Mouse (Mus musculus) megakaryocyte, embryonic 14.5 days (primary cell): ENCODE data around the gene Rhbdd1. TPM values are rescaled to one million over a fixed set of nuclear protein-coding genes. Genes with fewer than 3 reads are reported as not detected.

Experiments used
- H3K27me3 ChIP-seq: replicated peaks from 2 replicates; pipeline ENCODE3; 2012; ENCODE audit warnings: inconsistent platforms
- H3K36me3 ChIP-seq: replicated peaks from 2 replicates; pipeline ENCODE3; 2012; ENCODE audit warnings: low read length, inconsistent platforms, mixed read lengths
- H3K4me1 ChIP-seq: 2 replicates; pipeline ENCODE4 v1.6.1; 2012; ENCODE audit warnings: inconsistent platforms
- H3K4me3 ChIP-seq: replicated peaks from 2 replicates; pipeline ENCODE3; 2012; ENCODE audit warnings: moderate library complexity, mild to moderate bottlenecking, inconsistent platforms
- H3K9me3 ChIP-seq: 2 replicates; pipeline ENCODE4 v1.6.1; 2012; ENCODE audit warnings: inconsistent platforms
- FLI1 ChIP-seq: IDR thresholded peaks from 2 replicates; pipeline ENCODE4 v1.6.1; 2012; ENCODE audit warnings: low read length, inconsistent platforms, mixed read lengths
- GATA1 ChIP-seq: IDR thresholded peaks from 3 replicates; pipeline ENCODE4 v1.6.1; 2012; ENCODE audit warnings: mixed read lengths, low read length, inconsistent platforms, borderline replicate concordance
- polyA plus RNA-seq: library from polyadenylated mRNA; stranded (reverse); fragments of >175 nt; gene quantifications from 2 replicates; pipeline ENCODE4 v1.2.3, GENCODE M21; 2012; ENCODE audit warnings: low replicate concordance; ENCODE audit not compliant: insufficient read depth

The Rhbdd1 gene
- polyA plus RNA-seq, 1 experiment, result 1.2 TPM

DNA sequence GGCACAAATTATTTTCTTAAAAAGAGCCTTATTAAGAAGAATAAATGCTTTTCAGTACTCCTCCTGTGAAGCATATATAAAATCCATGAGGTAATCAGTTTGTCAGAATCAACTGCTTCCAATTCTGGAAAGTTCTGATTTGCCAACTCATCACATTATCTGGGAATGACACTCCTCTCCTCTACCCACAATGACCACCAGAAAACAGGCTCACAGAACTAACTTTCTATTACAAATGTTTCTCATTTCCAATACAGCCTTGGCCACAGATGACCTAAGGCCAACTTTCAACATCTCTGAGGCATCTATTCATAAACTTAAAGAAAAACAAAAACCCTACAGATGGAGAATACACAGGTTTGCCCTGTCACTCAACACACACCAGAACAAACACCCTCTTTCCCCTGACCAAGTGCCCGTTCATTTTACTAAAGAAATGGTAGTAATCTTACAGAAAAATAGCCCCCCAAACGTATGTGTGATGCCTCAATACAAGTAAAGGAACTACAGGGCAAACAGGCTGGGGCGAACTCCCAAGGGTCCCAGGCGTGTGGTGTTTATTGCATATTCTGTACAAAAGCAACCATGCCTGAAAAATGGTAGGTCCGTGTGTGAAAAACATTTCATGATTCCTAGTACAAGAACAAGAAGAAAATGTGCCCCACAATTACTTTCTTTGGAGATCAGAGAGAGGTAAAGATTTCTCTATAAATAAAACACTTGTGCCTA is 30.6 kb upstream of the Rhbdd1 start:
- Histone ChIP-seq H3K4me3 (no peak overlapping the region), H3K27me3 (peaks cover 61% of the 10 kb centered on the region), H3K36me3 (no peaks in the 10 kb centered on the region), H3K4me1 (peaks cover 24% of the 10 kb centered on the region), H3K9me3 (peaks cover 20% of the 10 kb centered on the region)
- TF ChIP-seq FLI1, result no peak
- TF ChIP-seq GATA1, result no peak

DNA sequence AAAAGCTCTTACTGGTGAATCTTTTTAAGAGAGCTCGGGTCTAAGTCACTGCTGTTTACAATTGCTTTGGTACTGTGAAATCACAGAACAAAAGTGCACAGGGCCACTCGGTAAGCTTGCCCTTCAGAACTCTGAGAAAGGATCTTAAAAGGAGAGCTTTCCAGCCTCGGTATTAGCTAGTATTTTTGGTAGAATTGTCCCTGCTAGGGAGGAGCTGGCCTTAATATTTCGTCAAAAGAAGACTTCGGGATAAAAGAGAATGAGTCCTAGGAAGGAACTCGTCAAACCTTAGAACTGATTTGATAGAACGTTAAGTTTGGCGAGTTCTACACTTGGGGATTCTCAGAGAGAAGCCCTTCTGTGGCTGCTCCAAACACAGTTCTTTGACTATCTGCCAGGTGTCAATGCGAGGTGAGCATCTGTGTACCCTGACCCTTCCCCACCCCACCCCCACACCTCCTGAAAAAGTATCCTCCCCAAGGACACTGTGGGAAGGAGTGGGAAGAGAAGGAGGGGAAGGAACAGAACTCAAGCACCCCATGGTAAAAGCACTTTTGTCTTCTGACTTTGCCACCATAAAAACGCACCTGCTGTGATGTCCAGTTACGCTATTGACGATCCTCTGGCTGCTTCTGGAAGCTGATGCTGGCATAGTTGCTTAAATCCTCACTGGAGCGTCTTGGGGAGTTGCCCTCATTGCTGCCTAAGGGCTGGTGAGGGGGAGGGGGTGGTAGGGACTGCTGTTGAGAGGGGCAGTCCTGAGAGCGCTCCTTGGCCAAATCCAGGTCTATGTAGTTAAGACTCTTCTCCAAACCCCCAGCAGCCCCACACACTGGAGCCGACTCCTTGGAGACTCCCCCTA is 29.8 kb upstream of the Rhbdd1 start:
- H3K36me3 ChIP-seq, result no peaks in the 10 kb centered on the region
- H3K4me3 ChIP-seq, result no peak overlapping the region
- TF ChIP-seq FLI1 (no peak), GATA1 (no peak)
- peaks cover 69% of the 10 kb centered on the region for H3K27me3 ChIP-seq
- H3K9me3 ChIP-seq, result peaks cover 20% of the 10 kb centered on the region
- peaks cover 32% of the 10 kb centered on the region for H3K4me1 ChIP-seq

- Histone ChIP-seq H3K9me3 (peaks cover 20% of the 10 kb centered on the region; the same call in 1 of the 2 replicates), H3K36me3 (no peaks in the 10 kb centered on the region), H3K4me1 (peaks cover 40% of the 10 kb centered on the region), H3K27me3 (peaks cover 75% of the 10 kb centered on the region), H3K4me3 (no peak overlapping the region)
- TF ChIP-seq GATA1 (no peak), FLI1 (no peak)
These were observed 29.0 kb upstream of the Rhbdd1 start for GRCm38 (mm10) chr1:82287052-82287775.

DNA sequence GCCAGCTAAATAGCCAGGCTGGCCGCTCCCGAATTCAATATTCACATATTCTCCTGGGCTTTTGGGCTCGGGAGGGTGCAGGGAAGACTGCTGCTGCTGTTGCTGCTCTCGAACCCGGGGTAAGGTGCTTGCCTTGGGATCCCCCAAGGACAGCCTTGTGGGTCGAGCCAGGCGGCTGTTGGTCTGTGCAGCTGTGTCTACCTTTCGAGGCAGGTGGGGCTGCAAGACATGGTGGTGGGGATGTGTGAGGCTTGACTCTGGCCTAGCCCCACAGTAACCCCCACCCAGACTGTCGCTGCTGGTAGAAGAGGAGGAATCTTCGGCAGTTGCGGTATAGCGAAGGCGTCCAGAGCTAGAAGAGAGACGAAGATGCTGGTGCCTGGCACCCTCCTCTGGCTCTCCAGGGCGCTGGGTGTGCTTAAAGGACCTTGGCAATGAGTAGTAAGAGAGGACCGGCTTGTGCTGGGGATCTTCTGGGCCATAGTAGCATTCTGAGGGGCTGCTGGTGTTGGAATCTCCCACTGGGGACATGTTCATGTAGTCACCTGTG is 28.4 kb upstream of the Rhbdd1 start:
- peaks cover 20% of the 10 kb centered on the region; the same call in 1 of the 2 replicates for H3K9me3 ChIP-seq
- TF ChIP-seq GATA1 (no peak), FLI1 (no peak)
- H3K27me3 ChIP-seq, result peaks cover 81% of the 10 kb centered on the region
- no peak overlapping the region for H3K4me3 ChIP-seq
- H3K36me3 ChIP-seq, result no peaks in the 10 kb centered on the region
- peaks cover 44% of the 10 kb centered on the region for H3K4me1 ChIP-seq

DNA sequence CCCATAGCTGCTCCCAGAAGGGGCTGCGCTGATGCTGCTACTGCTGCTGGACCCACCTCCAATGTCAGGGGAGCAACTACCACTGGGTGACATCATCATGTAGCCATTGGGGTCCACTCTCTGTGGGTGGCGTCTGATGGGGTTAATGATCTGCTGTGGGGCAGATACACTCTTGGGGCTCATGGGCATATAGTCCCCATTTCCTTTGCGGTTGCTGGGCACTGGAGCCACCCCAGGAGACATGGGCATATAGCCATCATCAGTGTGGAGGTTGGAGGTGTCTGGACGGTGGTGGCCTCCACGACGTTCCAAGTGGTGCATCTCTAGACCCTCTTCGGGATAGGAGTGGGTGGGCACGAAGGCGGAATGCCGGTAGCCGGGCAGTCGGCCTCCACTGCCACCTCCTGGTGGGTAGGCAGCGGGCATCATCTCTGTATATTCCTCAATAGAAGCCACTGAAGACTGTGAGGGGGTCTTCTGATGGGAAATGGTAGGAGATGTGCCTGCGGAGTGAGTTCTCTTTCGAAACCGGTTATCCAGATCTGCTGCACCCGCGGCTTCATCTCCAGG is 27.7 kb upstream of the Rhbdd1 start:
- no peak overlapping the region for H3K4me3 ChIP-seq
- peaks cover 20% of the 10 kb centered on the region; the same call in 1 of the 2 replicates for H3K9me3 ChIP-seq
- H3K4me1 ChIP-seq, result peaks cover 40% of the 10 kb centered on the region
- TF ChIP-seq GATA1, result no peak
- H3K36me3 ChIP-seq, result no peaks in the 10 kb centered on the region
- peaks cover 86% of the 10 kb centered on the region for H3K27me3 ChIP-seq

DNA sequence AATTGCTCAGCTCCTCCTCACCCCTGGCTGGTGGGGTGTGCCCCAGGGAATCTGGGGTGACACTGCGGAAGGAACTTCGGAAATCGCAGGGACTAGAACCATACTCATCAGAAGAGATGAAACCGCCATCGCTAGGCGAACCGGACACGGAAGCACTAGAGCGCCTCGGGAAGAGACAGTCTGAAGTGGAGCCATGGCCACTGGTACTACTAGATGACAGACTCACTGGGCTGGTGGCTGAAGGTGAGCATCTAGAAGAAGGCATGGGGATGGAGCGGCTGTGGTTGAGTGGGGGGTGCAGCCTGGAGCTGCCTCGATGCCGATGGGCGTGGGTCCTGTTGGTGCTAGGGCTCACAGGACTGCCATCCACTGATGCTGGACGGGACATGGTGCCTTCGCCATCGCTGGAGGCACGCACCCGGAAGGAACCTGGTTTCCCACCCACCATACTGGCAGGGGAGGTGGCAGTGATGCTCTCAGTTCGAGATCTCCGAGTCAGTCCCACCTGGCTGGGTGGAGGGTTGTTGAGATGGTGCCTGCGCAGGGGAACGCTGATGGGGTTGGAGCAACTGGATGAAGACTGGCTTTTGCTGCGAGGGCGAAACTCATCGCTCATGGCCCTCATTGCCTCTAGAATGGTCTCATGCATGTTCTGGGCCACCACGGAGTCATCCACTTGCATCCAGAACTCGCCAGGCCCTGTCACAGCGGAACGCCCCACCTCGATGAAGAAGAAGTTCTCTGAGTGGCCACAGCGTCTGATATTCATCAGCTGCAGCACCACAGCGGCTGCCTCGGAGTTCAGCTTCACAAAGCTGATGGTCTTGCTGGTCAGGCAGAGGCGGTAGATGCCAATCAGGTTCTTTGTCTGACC is 26.9 kb upstream of the Rhbdd1 start:
- Histone ChIP-seq H3K36me3 (no peaks in the 10 kb centered on the region), H3K4me3 (peak overlapping the region; percentile 56), H3K27me3 (peaks cover 84% of the 10 kb centered on the region), H3K4me1 (peaks cover 39% of the 10 kb centered on the region), H3K9me3 (peaks cover 20% of the 10 kb centered on the region; the same call in 1 of the 2 replicates)
- TF ChIP-seq GATA1, result no peak
- TF ChIP-seq FLI1, result no peak

DNA sequence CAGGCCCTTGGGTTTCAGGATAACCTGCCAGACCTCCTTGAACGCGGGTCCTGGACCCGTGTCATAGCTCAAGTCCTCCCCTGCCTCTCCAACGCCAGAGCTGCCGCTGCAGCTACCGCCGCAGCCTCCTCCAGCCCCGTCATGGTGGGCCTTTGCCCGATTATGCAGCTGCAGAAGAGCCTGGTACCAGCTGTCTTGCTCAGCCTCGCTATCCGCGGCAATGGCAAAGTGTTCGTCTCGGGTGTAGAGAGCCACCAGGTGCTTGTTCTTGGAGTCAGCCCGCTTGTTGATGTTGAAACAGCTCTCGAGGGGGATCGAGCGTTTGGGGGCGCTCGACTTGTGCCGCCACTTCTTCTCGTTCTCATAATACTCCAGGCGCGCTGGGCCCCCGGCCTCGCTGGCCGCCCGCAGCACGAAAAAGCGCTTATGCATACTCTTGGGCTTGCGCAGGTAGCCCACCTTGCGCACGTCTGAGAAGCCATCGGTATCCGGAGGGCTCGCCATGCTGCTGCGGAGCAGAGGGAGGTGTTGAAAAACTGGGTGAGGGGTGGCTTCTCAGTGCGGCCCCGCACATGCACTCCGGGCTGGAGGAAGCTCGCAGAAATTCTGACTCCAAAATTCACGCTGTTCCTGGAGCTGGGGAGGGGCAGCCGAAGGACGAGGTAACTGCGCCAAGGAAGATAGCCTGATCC is 26.1 kb upstream of the Rhbdd1 start:
- peaks cover 20% of the 10 kb centered on the region; the same call in 1 of the 2 replicates for H3K9me3 ChIP-seq
- TF ChIP-seq GATA1 (no peak), FLI1 (no peak)
- peaks cover 84% of the 10 kb centered on the region for H3K27me3 ChIP-seq
- peak overlapping the region; percentile 92 for H3K4me3 ChIP-seq
- peaks cover 39% of the 10 kb centered on the region for H3K4me1 ChIP-seq
- no peaks in the 10 kb centered on the region for H3K36me3 ChIP-seq

- H3K9me3 ChIP-seq, result peaks cover 20% of the 10 kb centered on the region; the same call in 1 of the 2 replicates
- H3K27me3 ChIP-seq, result peaks cover 81% of the 10 kb centered on the region
- TF ChIP-seq FLI1 (no peak), GATA1 (no peak)
- H3K4me3 ChIP-seq, result peak overlapping the region; percentile 92
- no peaks in the 10 kb centered on the region for H3K36me3 ChIP-seq
- peaks cover 39% of the 10 kb centered on the region for H3K4me1 ChIP-seq
These were observed 25.5 kb upstream of the Rhbdd1 start for GRCm38 (mm10) chr1:82290723-82291150.
